Comparison of ENCODE assay signal across 20 mouse cellular contexts in the genomic region with DNA sequence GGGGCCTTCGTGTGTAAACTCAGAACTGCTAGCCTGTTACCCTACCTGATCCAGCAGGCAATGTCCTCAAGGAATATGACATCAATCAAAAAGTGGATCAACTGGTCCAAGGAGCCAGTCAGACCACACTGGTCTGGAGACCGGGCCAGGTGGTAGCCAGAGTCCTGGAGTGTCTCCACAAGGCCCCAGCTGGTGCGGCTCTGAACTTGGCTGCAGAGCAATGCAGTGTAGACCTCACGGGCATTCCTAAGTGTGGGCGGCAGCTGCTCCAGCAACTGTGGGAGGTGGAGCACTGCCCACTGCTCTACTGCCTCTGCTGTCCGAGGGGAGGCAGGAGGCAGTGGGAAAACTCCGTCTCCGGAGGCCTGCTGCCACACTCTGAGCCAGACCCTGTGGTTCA. TPM values are rescaled to one million over a fixed set of nuclear protein-coding genes. Genes with fewer than 3 reads are reported as not detected.
DNase-seq lines count a peak whose midpoint lies in the region; ATAC-seq lines count a peak whose summit lies in the region.
"Had no signal": no experiment of that assay in that cellular context is flagged by ENCODE, and none has a peak within 500 bp of the region (broad histone marks: within the 10 kb centered on the region; RNA-seq: fewer than 3 reads in every experiment).

No protein-coding gene starts in this region.

- peak; percentile 44 to 68 for DNase-seq in cerebellum, postnatal 10 days
- no peak for DNase-seq in cerebellum, adult 18-20 months
- DNase-seq in left cerebral cortex, postnatal 4 days = peak; percentile 49
- DNase-seq in left cerebral cortex, postnatal 14 days (ENCODE audit: low spot score in 2 of 2) = no peak
- peak; percentile 30 for DNase-seq in urinary bladder, postnatal 25 days (ENCODE audit: low spot score)
- no peak for DNase-seq in urinary bladder, postnatal 10 days (ENCODE audit: low spot score)
- no peak for DNase-seq in spleen, postnatal 4 days (ENCODE audit: low spot score in 2 of 2)
- DNase-seq: adrenal gland, postnatal 36 days; cerebellum, adult 9-10 months; heart, adult 18-20 months; liver; liver, postnatal 0 days; right cerebral cortex, postnatal 25 days had no signal

- H3K27me3 ChIP-seq in intestine, embryonic 16.5 days (replicated peaks; ENCODE audit: control insufficient read depth, insufficient read depth, low read length) = no peaks in the 10 kb centered on the region
- H3K27me3 ChIP-seq: forebrain, embryonic 12.5 days; neural tube, embryonic 12.5 days had no signal

- H3K4me3 ChIP-seq in intestine, embryonic 16.5 days (ENCODE audit: low read length) = no peak overlapping the region
- H3K4me3 ChIP-seq: forebrain, embryonic 12.5 days; megakaryocyte, embryonic 14.5 days; neural tube, embryonic 12.5 days had no signal

- no peaks in the 10 kb centered on the region for H3K9me3 ChIP-seq in intestine, embryonic 16.5 days (ENCODE audit: control insufficient read depth, low read length)
- H3K9me3 ChIP-seq: forebrain, embryonic 12.5 days; G1E; megakaryocyte, embryonic 14.5 days; neural tube, embryonic 12.5 days had no signal

- no peak for ATAC-seq in intestine, embryonic 16.5 days
- ATAC-seq: CD4-positive, CD25-positive, alpha-beta regulatory T cell, adult 4 months; liver, postnatal 0 days had no signal

- no peak overlapping the region for H3K9ac ChIP-seq in intestine, embryonic 16.5 days (ENCODE audit: low read depth, low read length)
- H3K9ac ChIP-seq: forebrain, embryonic 12.5 days; liver, postnatal 0 days; neural tube, embryonic 12.5 days had no signal

- no peaks in the 10 kb centered on the region for H3K36me3 ChIP-seq in intestine, embryonic 16.5 days (ENCODE audit: control insufficient read depth, insufficient read depth, low read length)
- H3K36me3 ChIP-seq: forebrain, embryonic 12.5 days; neural tube, embryonic 12.5 days had no signal

- H3K27ac ChIP-seq in intestine, embryonic 16.5 days (ENCODE audit: low read length) = no peak overlapping the region
- H3K27ac ChIP-seq: forebrain, embryonic 12.5 days; kidney, postnatal 0 days; neural tube, embryonic 12.5 days had no signal

- WGBS in intestine, embryonic 16.5 days = 75% methylated on average over 8 of the region's 8 CpGs

- H3K4me1 ChIP-seq in intestine, embryonic 16.5 days (ENCODE audit: control insufficient read depth, insufficient read depth, low read length) = no peaks in the 10 kb centered on the region
- H3K4me1 ChIP-seq: forebrain, embryonic 12.5 days; megakaryocyte, embryonic 14.5 days; neural tube, embryonic 12.5 days had no signal

- intact Hi-C loops in left cerebral cortex, postnatal 4 days (cut with DNase I) = no loop called here
- intact Hi-C loops in left cerebral cortex, postnatal 14 days (cut with DNase I) = no loop called here

- no peak overlapping the region for H3K4me2 ChIP-seq in intestine, embryonic 16.5 days (ENCODE audit: low read depth, low read length)
- H3K4me2 ChIP-seq: forebrain, embryonic 12.5 days; neural tube, embryonic 12.5 days had no signal

RNA-seq across cellular contexts. Expression of a gene that starts 55.7 kb away (rescaled TPM):
- total RNA-seq in left cerebral cortex, postnatal 4 days (2021) = 1 to 10 TPM; 6.3 to 6.5 TPM
- 10 to 100 TPM; 18.7 to 21.5 TPM for total RNA-seq in left cerebral cortex, postnatal 14 days (2021)
- polyA plus RNA-seq in intestine, embryonic 16.5 days (2015; fragmentation: Nextera tagmentation; extraction: Ambion mirVana) = 1.0 and 1.1 TPM in 2 replicates

Comparison
In these comparisons a context has a peak if more than half of its experiments do, and no peak if none do; other contexts are left out.
1. DNase-seq: peak in cerebellum, postnatal 10 days (2 of 2), left cerebral cortex, postnatal 4 days (single experiment) and urinary bladder, postnatal 25 days (single experiment); none in cerebellum, adult 18-20 months (0 of 2), left cerebral cortex, postnatal 14 days (0 of 2), urinary bladder, postnatal 10 days (single experiment) and spleen, postnatal 4 days (0 of 2).